Mouse (Mus musculus) lung, postnatal 0 days (tissue): ENCODE data around the gene Bbs1.

Experiments used
- CTCF ChIP-seq: IDR thresholded peaks from 2 replicates; pipeline ENCODE4 v1.5.1; 2016; ENCODE audit warnings: antibody characterized with exemption, mild to moderate bottlenecking
- EP300 ChIP-seq: IDR thresholded peaks from 2 replicates; pipeline ENCODE4 v1.6.1; 2016; ENCODE audit warnings: antibody characterized with exemption, mild to moderate bottlenecking, control low read depth

DNA sequence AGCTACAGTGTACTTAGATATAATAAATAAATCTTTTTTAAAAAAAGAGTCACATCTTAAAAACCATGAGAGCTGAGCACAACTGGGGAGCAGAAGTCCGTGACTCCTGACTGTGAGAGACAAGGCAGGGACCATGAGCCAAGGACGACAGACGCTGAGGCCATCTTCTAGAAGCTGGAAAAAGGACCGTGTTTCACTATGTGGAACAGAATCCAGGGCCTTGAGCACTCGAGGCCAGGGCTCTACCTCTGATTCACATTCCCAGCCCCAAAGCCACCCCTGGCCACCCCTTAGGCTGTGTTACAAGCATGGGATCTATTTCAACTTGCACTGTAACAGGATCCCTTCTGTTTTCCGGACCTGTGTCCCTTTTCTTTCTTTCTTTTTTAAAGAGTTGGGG, 13.2 kb upstream of the Bbs1 start:
- no peak for TF ChIP-seq CTCF
- TF ChIP-seq EP300: no peak
